Mouse (Mus musculus) embryonic facial prominence, embryonic 12.5 days (tissue): ENCODE results near the gene Slc26a9. TPM values are rescaled to one million over a fixed set of nuclear protein-coding genes. Genes with fewer than 3 reads are reported as not detected.

Source experiments
- ATAC-seq: fragments of 200-750 bp; cut with Nextera tagmentation; 2 replicates; pipeline ENCODE4 v1.8.0; 2017; ENCODE audit not compliant: insufficient number of reproducible peaks, insufficient read depth, low FRiP score, low TSS enrichment
- H3K27ac ChIP-seq: fragments of 300-500 bp; sonication (generic); 2 replicates; pipeline ENCODE4 v1.5.1; 2016; ENCODE audit warnings: mild to moderate bottlenecking
- H3K27me3 ChIP-seq: fragments of 300-500 bp; sonication (generic); 2 replicates; pipeline ENCODE4 v1.6.1; 2016; ENCODE audit warnings: mild to moderate bottlenecking, moderate library complexity
- H3K36me3 ChIP-seq: fragments of 300-500 bp; sonication (generic); 2 replicates; pipeline ENCODE4 v1.6.1; 2016; ENCODE audit warnings: mild to moderate bottlenecking
- H3K4me1 ChIP-seq: fragments of 300-500 bp; sonication (generic); 2 replicates; pipeline ENCODE4 v1.6.1; 2016
- H3K4me2 ChIP-seq: fragments of 300-500 bp; sonication (generic); replicated peaks from 2 replicates; pipeline ENCODE4 v1.6.1; 2016; ENCODE audit warnings: mild to moderate bottlenecking, moderate library complexity
- H3K4me3 ChIP-seq: fragments of 300-500 bp; sonication (generic); 2 replicates; pipeline ENCODE4 v1.5.1; 2016; ENCODE audit warnings: mild to moderate bottlenecking
- H3K9ac ChIP-seq: fragments of 300-500 bp; sonication (generic); 2 replicates; pipeline ENCODE4 v1.6.1; 2016; ENCODE audit warnings: mild to moderate bottlenecking, moderate library complexity
- H3K9me3 ChIP-seq: fragments of 300-500 bp; sonication (generic); 2 replicates; pipeline ENCODE4 v1.6.1; 2016; ENCODE audit warnings: mild to moderate bottlenecking, moderate library complexity
- whole genome bisulfite sequencing: fragments of 180-500 bp; shearing (Covaris S2); methylation state at CpG from one replicate; pipeline ENCODE4 v1.1.7; 2016; 5-methylcytosine and 5-hydroxymethylcytosine counted together
- polyA plus RNA-seq: library from polyadenylated mRNA; unstranded; fragments of >200 nt; fragmentation: Nextera tagmentation; extraction: Ambion mirVana; gene quantifications from 2 replicates; pipeline ENCODE4 v1.2.1, GENCODE M21; 2016

The Slc26a9 gene
- polyA plus RNA-seq, 1 experiment from 2014 or later = 0.08 TPM

- H3K4me1 ChIP-seq = no peaks in the 10 kb centered on the region
- 61% methylated on average over 9 of the region's 9 CpGs for WGBS
- no peak overlapping the region for H3K4me3 ChIP-seq
- ATAC-seq = no peak
- H3K27ac ChIP-seq = no peak overlapping the region
- no peaks in the 10 kb centered on the region for H3K27me3 ChIP-seq
- no peaks in the 10 kb centered on the region for H3K9me3 ChIP-seq
- no peak overlapping the region for H3K9ac ChIP-seq
- H3K36me3 ChIP-seq = no peaks in the 10 kb centered on the region
- no peak overlapping the region for H3K4me2 ChIP-seq
These were observed 16.0 kb downstream of the Slc26a9 start for GRCm38 (mm10) chr1:131759667-131760427.

GRCm38 (mm10) chr1:131760428-131760820 lies 16.6 kb downstream of the Slc26a9 start:
- WGBS = 84% methylated on average over 3 of the region's 3 CpGs
- Histone ChIP-seq H3K27me3 (no peaks in the 10 kb centered on the region), H3K27ac (no peak overlapping the region), H3K4me1 (no peaks in the 10 kb centered on the region), H3K4me2 (no peak overlapping the region), H3K4me3 (no peak overlapping the region), H3K9ac (no peak overlapping the region), H3K9me3 (no peaks in the 10 kb centered on the region), H3K36me3 (no peaks in the 10 kb centered on the region)
- ATAC-seq = no peak

GRCm38 (mm10) chr1:131761079-131761831 lies 17.4 kb downstream of the Slc26a9 start:
- Histone ChIP-seq H3K9me3 (no peaks in the 10 kb centered on the region), H3K9ac (no peak overlapping the region), H3K4me2 (no peak overlapping the region), H3K27me3 (no peaks in the 10 kb centered on the region), H3K4me3 (no peak overlapping the region), H3K36me3 (no peaks in the 10 kb centered on the region), H3K4me1 (no peaks in the 10 kb centered on the region), H3K27ac (no peak overlapping the region)
- ATAC-seq = no peak
- WGBS = 83% methylated on average over 13 of the region's 13 CpGs

GRCm38 (mm10) chr1:131763683-131764082 lies 19.9 kb downstream of the Slc26a9 start:
- Histone ChIP-seq H3K4me3 (no peak overlapping the region), H3K36me3 (no peaks in the 10 kb centered on the region), H3K9me3 (no peaks in the 10 kb centered on the region), H3K27ac (no peak overlapping the region), H3K4me1 (no peaks in the 10 kb centered on the region), H3K27me3 (no peaks in the 10 kb centered on the region), H3K9ac (no peak overlapping the region), H3K4me2 (no peak overlapping the region)
- no peak for ATAC-seq
- 58% methylated on average over 9 of the region's 9 CpGs for WGBS

GRCm38 (mm10) chr1:131764581-131765338 lies 20.9 kb downstream of the Slc26a9 start:
- Histone ChIP-seq H3K27ac (no peak overlapping the region), H3K9me3 (no peaks in the 10 kb centered on the region), H3K9ac (no peak overlapping the region), H3K27me3 (no peaks in the 10 kb centered on the region), H3K4me3 (no peak overlapping the region), H3K36me3 (no peaks in the 10 kb centered on the region), H3K4me1 (no peaks in the 10 kb centered on the region), H3K4me2 (no peak overlapping the region)
- WGBS = 62% methylated on average over 8 of the region's 8 CpGs
- no peak for ATAC-seq

- ATAC-seq = no peak
- Histone ChIP-seq H3K9ac (no peak overlapping the region), H3K4me3 (no peak overlapping the region), H3K36me3 (no peaks in the 10 kb centered on the region), H3K27me3 (no peaks in the 10 kb centered on the region), H3K9me3 (no peaks in the 10 kb centered on the region), H3K4me2 (no peak overlapping the region), H3K27ac (no peak overlapping the region), H3K4me1 (no peaks in the 10 kb centered on the region)
- 14% methylated on average over 11 of the region's 11 CpGs for WGBS
These were observed 21.7 kb downstream of the Slc26a9 start for GRCm38 (mm10) chr1:131765357-131766001.

GRCm38 (mm10) chr1:131769296-131769695 lies 25.5 kb downstream of the Slc26a9 start:
- no peaks in the 10 kb centered on the region for H3K4me1 ChIP-seq
- H3K9me3 ChIP-seq = no peaks in the 10 kb centered on the region
- H3K27ac ChIP-seq = no peak overlapping the region
- no peak for ATAC-seq
- H3K9ac ChIP-seq = no peak overlapping the region
- no peaks in the 10 kb centered on the region for H3K27me3 ChIP-seq
- H3K4me2 ChIP-seq = no peak overlapping the region
- H3K4me3 ChIP-seq = no peak overlapping the region
- H3K36me3 ChIP-seq = no peaks in the 10 kb centered on the region
- 73% methylated on average over 3 of the region's 3 CpGs for WGBS

GRCm38 (mm10) chr1:131770656-131771055 lies 26.8 kb downstream of the Slc26a9 start:
- no peak overlapping the region for H3K4me2 ChIP-seq
- no peaks in the 10 kb centered on the region for H3K27me3 ChIP-seq
- H3K27ac ChIP-seq = no peak overlapping the region
- no peaks in the 10 kb centered on the region for H3K9me3 ChIP-seq
- no peak overlapping the region for H3K9ac ChIP-seq
- H3K4me3 ChIP-seq = no peak overlapping the region
- no peaks in the 10 kb centered on the region for H3K4me1 ChIP-seq
- no peak for ATAC-seq
- WGBS = 66% methylated on average over 4 of the region's 4 CpGs
- H3K36me3 ChIP-seq = no peaks in the 10 kb centered on the region

- Histone ChIP-seq H3K27ac (no peak overlapping the region), H3K9me3 (no peaks in the 10 kb centered on the region), H3K4me1 (no peaks in the 10 kb centered on the region), H3K27me3 (no peaks in the 10 kb centered on the region), H3K36me3 (no peaks in the 10 kb centered on the region), H3K4me2 (no peak overlapping the region), H3K4me3 (no peak overlapping the region), H3K9ac (no peak overlapping the region)
- no peak for ATAC-seq
These were observed 27.6 kb downstream of the Slc26a9 start for GRCm38 (mm10) chr1:131771440-131771839.

- H3K4me3 ChIP-seq = no peak overlapping the region
These were observed 50.8 kb downstream of the Slc26a9 start for GRCm38 (mm10) chr1:131794591-131794990.

GRCm38 (mm10) chr1:131795171-131795570 lies 51.3 kb downstream of the Slc26a9 start:
- Histone ChIP-seq H3K9me3 (no peaks in the 10 kb centered on the region), H3K27me3 (peaks cover 3% of the 10 kb centered on the region; the same call in 1 of the 2 replicates), H3K36me3 (no peaks in the 10 kb centered on the region), H3K4me2 (no peak overlapping the region), H3K4me3 (no peak overlapping the region), H3K9ac (no peak overlapping the region), H3K27ac (no peak overlapping the region), H3K4me1 (peaks cover 4% of the 10 kb centered on the region; the same call in 1 of the 2 replicates)
- no peak for ATAC-seq
- 79% methylated on average over 3 of the region's 3 CpGs for WGBS

More at GRCm38 (mm10) chr1:131794591-131794990, 50.8 kb downstream of the Slc26a9 start:
- Histone ChIP-seq H3K4me1 (peaks cover 4% of the 10 kb centered on the region; the same call in 1 of the 2 replicates), H3K4me2 (no peak overlapping the region), H3K27ac (no peak overlapping the region), H3K27me3 (peaks cover 3% of the 10 kb centered on the region; the same call in 1 of the 2 replicates), H3K9me3 (no peaks in the 10 kb centered on the region), H3K36me3 (no peaks in the 10 kb centered on the region), H3K9ac (no peak overlapping the region)
- ATAC-seq = no peak
- 7% methylated on average over 3 of the region's 3 CpGs for WGBS
